Mouse (Mus musculus) heart, adult 2 months (tissue): Measurements from ENCODE around the gene Lrrc26.

Experiments
- CTCF ChIP-seq: fragments of 200-600 bp; IDR thresholded peaks from 2 replicates; pipeline ENCODE4 v1.8.1; 2022; ENCODE audit warnings: antibody characterized with exemption, mild to moderate bottlenecking, moderate library complexity
- EP300 ChIP-seq: fragments of 200-500 bp; IDR thresholded peaks from 2 replicates; pipeline ENCODE4 v1.6.1; 2011; ENCODE audit warnings: low read depth, low read length, control low read depth; ENCODE audit not compliant: insufficient read depth
- POLR2A ChIP-seq: fragments of 200-500 bp; IDR thresholded peaks from 2 replicates; pipeline ENCODE4 v1.6.1; 2011; ENCODE audit warnings: mild to moderate bottlenecking, low read depth, low read length, control low read depth; ENCODE audit not compliant: insufficient read depth

DNA sequence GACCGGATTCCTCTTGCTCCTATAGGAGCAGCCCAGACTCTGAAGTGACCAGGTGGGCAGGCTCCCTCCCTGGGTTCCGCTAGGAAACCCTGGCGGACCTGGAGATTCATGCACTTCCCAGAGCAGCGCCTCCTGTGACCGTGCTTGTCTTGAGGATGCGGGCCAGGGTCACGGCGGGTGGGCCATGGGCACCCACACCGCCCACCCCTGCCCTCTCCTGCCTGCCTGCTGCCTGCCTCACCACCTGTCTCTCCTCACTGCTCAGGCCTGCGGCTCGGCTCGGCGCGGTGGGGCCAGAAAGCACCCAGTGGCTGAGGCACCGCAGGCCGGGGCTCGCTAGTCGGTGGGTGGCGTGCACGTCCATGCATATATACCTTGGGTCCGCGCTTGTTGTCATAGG, 21.3 kb downstream of the Lrrc26 start:
- TF ChIP-seq CTCF, result no peak
- TF ChIP-seq POLR2A, result no peak
- TF ChIP-seq EP300, result no peak
